Mouse (Mus musculus) thymus, adult 2 months (tissue): ENCODE data around the gene Tceal5.

Experiments
- CTCF ChIP-seq: fragments of 200-500 bp; IDR thresholded peaks from 2 replicates; pipeline ENCODE4 v1.5.1; 2012; ENCODE audit warnings: mild to moderate bottlenecking, control low read depth, low read length, moderate library complexity, borderline replicate concordance; ENCODE audit not compliant: control insufficient read depth, poor library complexity, insufficient read depth; ENCODE audit errors: extremely low read depth
- POLR2A ChIP-seq: fragments of 200-500 bp; IDR thresholded peaks from 2 replicates; pipeline ENCODE4 v1.6.1; 2012; ENCODE audit warnings: mild to moderate bottlenecking, low read length, control low read depth, moderate library complexity; ENCODE audit not compliant: control insufficient read depth, poor library complexity, insufficient read depth; ENCODE audit errors: extremely low read depth

GRCm38 (mm10) chrX:136171189-136172117, 32.2 kb downstream of the Tceal5 start:
- TF ChIP-seq POLR2A (no peak), CTCF (no peak)
